Mouse (Mus musculus): ENCODE measurements at regions not wholly inside any gene's neighbourhood (a gene's known extent, or its start where the extent isn't known, plus 50 kb on each side); places are given as distances from the start of the nearest gene placed in this dataset.

GRCm38 (mm10) chr15:41920270-41920669 lies 1786.1 kb downstream of the 9330182O14Rik start:
- no peak for TF ChIP-seq EP300 (IDR thresholded peaks at IDR 0.05)
- TF ChIP-seq CTCF (IDR thresholded peaks at IDR 0.05) = no peak
- Histone ChIP-seq H3K27ac (ENCODE audit: low read length) (no peak overlapping the region), H3K9me3 (ENCODE audit: low read length) (no peaks in the 10 kb centered on the region), H3K4me3 (ENCODE audit: low read depth, low read length) (no peak overlapping the region), H3K9ac (replicated peaks; ENCODE audit: low read depth) (no peak overlapping the region), H3K36me3 (ENCODE audit: insufficient read depth, low read length) (no peaks in the 10 kb centered on the region), H3K27me3 (replicated peaks; ENCODE audit: insufficient read depth, low read length) (no peaks in the 10 kb centered on the region), H3K4me1 (ENCODE audit: insufficient read depth, low read depth, low read length) (no peaks in the 10 kb centered on the region), H3K4me2 (replicated peaks; ENCODE audit: low read depth, low read length) (no peak overlapping the region)
- no peak for DNase-seq (ENCODE audit: low spot score)
- no peak for ATAC-seq
- 72% methylated on average over 2 of the region's 2 CpGs for WGBS

- WGBS = 40% methylated on average over 2 of the region's 2 CpGs
- H3K9ac ChIP-seq (replicated peaks; ENCODE audit: low read depth) = no peak overlapping the region
- TF ChIP-seq EP300 (IDR thresholded peaks at IDR 0.05) (no peak), CTCF (IDR thresholded peaks at IDR 0.05) (no peak)
Observed at GRCm38 (mm10) chr15:41936697-41937096, 1802.5 kb downstream of the 9330182O14Rik start.

GRCm38 (mm10) chr15:41945226-41945625 lies 1811.1 kb downstream of the 9330182O14Rik start:
- ATAC-seq (no peak), DNase-seq (ENCODE audit: low spot score) (no peak)
- 80% methylated on average over 2 of the region's 2 CpGs for WGBS

More at GRCm38 (mm10) chr15:41936697-41937096, 1802.5 kb downstream of the 9330182O14Rik start:
- Histone ChIP-seq H3K27ac (ENCODE audit: low read length) (no peak overlapping the region), H3K4me2 (replicated peaks; ENCODE audit: low read depth, low read length) (no peak overlapping the region), H3K4me3 (ENCODE audit: low read depth, low read length) (no peak overlapping the region), H3K9me3 (ENCODE audit: low read length) (no peaks in the 10 kb centered on the region), H3K36me3 (ENCODE audit: insufficient read depth, low read length) (no peaks in the 10 kb centered on the region), H3K4me1 (ENCODE audit: insufficient read depth, low read depth, low read length) (no peaks in the 10 kb centered on the region), H3K27me3 (replicated peaks; ENCODE audit: insufficient read depth, low read length) (no peaks in the 10 kb centered on the region)
- ATAC-seq (no peak), DNase-seq (ENCODE audit: low spot score) (no peak)

GRCm38 (mm10) chr15:41947888-41948287 lies 1813.7 kb downstream of the 9330182O14Rik start:
- DNase-seq (ENCODE audit: low spot score) (no peak), ATAC-seq (no peak)
- no peaks in the 10 kb centered on the region for H3K27me3 ChIP-seq (replicated peaks; ENCODE audit: insufficient read depth, low read length)
- no peaks in the 10 kb centered on the region for H3K9me3 ChIP-seq (ENCODE audit: low read length)
- H3K4me2 ChIP-seq (replicated peaks; ENCODE audit: low read depth, low read length) = no peak overlapping the region
- H3K4me3 ChIP-seq (ENCODE audit: low read depth, low read length) = no peak overlapping the region
- no peaks in the 10 kb centered on the region; the same call in 1 of the 2 replicates for H3K4me1 ChIP-seq (ENCODE audit: insufficient read depth, low read depth, low read length)
- TF ChIP-seq EP300 (IDR thresholded peaks at IDR 0.05) (no peak), CTCF (IDR thresholded peaks at IDR 0.05) (no peak)
- no peak overlapping the region for H3K27ac ChIP-seq (ENCODE audit: low read length)
- H3K9ac ChIP-seq (replicated peaks; ENCODE audit: low read depth) = no peak overlapping the region
- no peaks in the 10 kb centered on the region for H3K36me3 ChIP-seq (ENCODE audit: insufficient read depth, low read length)

More at GRCm38 (mm10) chr15:41945226-41945625, 1811.1 kb downstream of the 9330182O14Rik start:
- H3K9me3 ChIP-seq (ENCODE audit: low read length) = no peaks in the 10 kb centered on the region
- H3K4me1 ChIP-seq (ENCODE audit: insufficient read depth, low read depth, low read length) = no peaks in the 10 kb centered on the region; the same call in 1 of the 2 replicates
- no peaks in the 10 kb centered on the region for H3K36me3 ChIP-seq (ENCODE audit: insufficient read depth, low read length)
- TF ChIP-seq EP300 (IDR thresholded peaks at IDR 0.05) (no peak), CTCF (IDR thresholded peaks at IDR 0.05) (no peak)
- H3K4me3 ChIP-seq (ENCODE audit: low read depth, low read length) = no peak overlapping the region
- H3K27ac ChIP-seq (ENCODE audit: low read length) = no peak overlapping the region
- no peaks in the 10 kb centered on the region for H3K27me3 ChIP-seq (replicated peaks; ENCODE audit: insufficient read depth, low read length)
- H3K4me2 ChIP-seq (replicated peaks; ENCODE audit: low read depth, low read length) = no peak overlapping the region
- H3K9ac ChIP-seq (replicated peaks; ENCODE audit: low read depth) = no peak overlapping the region

DNA sequence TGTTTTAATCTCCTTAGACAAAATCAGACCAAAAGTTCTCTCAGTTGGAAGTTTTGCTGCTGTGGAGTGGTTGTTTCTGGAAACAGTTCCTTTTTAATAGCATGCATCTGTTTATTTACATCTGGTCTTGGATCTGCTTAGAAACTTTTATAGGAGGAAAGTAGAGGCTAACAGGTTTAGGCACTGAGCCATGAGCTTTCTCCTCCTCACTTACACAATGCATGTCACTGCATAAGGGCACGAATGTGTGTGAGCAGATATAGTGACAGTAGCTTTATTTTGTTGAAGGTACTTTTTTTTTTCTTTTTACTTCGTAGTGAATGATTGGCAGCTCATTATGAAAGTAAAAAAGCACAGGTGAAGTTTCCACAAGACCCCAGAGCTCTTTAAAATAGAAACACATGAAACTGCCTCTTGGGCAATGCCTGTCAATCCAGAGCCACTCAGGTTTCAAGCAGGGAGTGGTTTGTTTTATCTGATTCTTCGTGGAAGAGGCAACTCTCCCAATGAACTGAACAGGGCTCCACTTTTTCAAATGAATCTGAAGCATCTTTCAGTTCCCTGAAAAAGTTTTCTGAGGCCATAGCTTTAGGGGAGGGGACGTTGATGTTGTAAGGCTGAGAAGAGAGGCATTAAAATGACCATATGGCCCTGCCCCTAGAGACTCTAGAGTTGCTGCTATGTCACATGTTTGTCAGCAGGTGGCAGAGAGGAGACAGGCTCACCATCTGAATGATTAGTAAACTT lies 1814.4 kb downstream of the 9330182O14Rik start:
- no peaks in the 10 kb centered on the region for H3K9me3 ChIP-seq (ENCODE audit: low read length)
- 15% methylated on average over 4 of the region's 4 CpGs for WGBS
- no peaks in the 10 kb centered on the region for H3K27me3 ChIP-seq (replicated peaks; ENCODE audit: insufficient read depth, low read length)
- peak; percentile 77 for DNase-seq (ENCODE audit: low spot score)
- no peak overlapping the region for H3K4me3 ChIP-seq (ENCODE audit: low read depth, low read length)
- ATAC-seq = peak; percentile 83
- no peak for TF ChIP-seq EP300 (IDR thresholded peaks at IDR 0.05)
- TF ChIP-seq CTCF (IDR thresholded peaks at IDR 0.05) = peak; percentile 83
- no peaks in the 10 kb centered on the region; the same call in 1 of the 2 replicates for H3K4me1 ChIP-seq (ENCODE audit: insufficient read depth, low read depth, low read length)
- no peak overlapping the region for H3K9ac ChIP-seq (replicated peaks; ENCODE audit: low read depth)
- H3K27ac ChIP-seq (ENCODE audit: low read length) = no peak overlapping the region
- H3K36me3 ChIP-seq (ENCODE audit: insufficient read depth, low read length) = no peaks in the 10 kb centered on the region
- H3K4me2 ChIP-seq (replicated peaks; ENCODE audit: low read depth, low read length) = no peak overlapping the region; the same call in 1 of the 2 replicates

DNA sequence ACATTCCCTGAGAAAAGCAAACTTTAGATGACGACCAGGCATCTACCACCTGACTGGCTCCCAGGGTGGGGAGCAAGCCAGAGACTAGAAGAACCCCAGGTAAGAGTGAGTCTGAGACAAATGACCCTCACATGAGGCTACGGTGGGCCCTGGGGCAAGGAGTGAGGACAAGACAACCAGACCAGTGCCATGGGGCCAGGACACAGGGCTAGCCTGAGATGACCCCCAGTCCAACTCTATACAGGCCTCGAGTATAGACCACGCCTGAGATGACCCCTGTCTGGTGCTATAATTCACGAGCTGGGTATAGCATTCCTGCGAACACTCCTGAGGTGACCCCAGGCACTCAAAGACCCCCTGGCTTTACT lies 1814.9 kb downstream of the 9330182O14Rik start:
- no peak overlapping the region for H3K27ac ChIP-seq (ENCODE audit: low read length)
- WGBS = 62% methylated on average over 6 of the region's 6 CpGs
- DNase-seq (ENCODE audit: low spot score) = no peak

More for the DNA sequence above, 1814.9 kb downstream of the 9330182O14Rik start:
- Histone ChIP-seq H3K36me3 (ENCODE audit: insufficient read depth, low read length) (no peaks in the 10 kb centered on the region), H3K4me1 (ENCODE audit: insufficient read depth, low read depth, low read length) (no peaks in the 10 kb centered on the region; the same call in 1 of the 2 replicates), H3K4me3 (ENCODE audit: low read depth, low read length) (no peak overlapping the region), H3K9ac (replicated peaks; ENCODE audit: low read depth) (no peak overlapping the region), H3K27me3 (replicated peaks; ENCODE audit: insufficient read depth, low read length) (no peaks in the 10 kb centered on the region), H3K9me3 (ENCODE audit: low read length) (no peaks in the 10 kb centered on the region), H3K4me2 (replicated peaks; ENCODE audit: low read depth, low read length) (no peak overlapping the region)
- ATAC-seq = peak; percentile 33
- TF ChIP-seq EP300 (IDR thresholded peaks at IDR 0.05) (no peak), CTCF (IDR thresholded peaks at IDR 0.05) (no peak)
